Mouse (Mus musculus) midbrain, embryonic 13.5 days (tissue): ENCODE measurements at regions not wholly inside any gene's neighbourhood (a gene's known extent, or its start where the extent isn't known, plus 50 kb on each side); places are given as distances from the start of the nearest gene placed in this dataset.
A peak's percentile ranks its signal among the peaks of the same experiment; 100 is the strongest.

Experiments used
- ATAC-seq: fragments of 200-750 bp; cut with Nextera tagmentation; 2 replicates; pipeline ENCODE4 v1.8.0; 2017; ENCODE audit warnings: mild to moderate bottlenecking, moderate TSS enrichment, moderate library complexity
- H3K27ac ChIP-seq: fragments of 300-500 bp; sonication (generic); 2 replicates; pipeline ENCODE4 v1.5.1; 2015; ENCODE audit warnings: inconsistent platforms, mild to moderate bottlenecking, moderate library complexity
- H3K27me3 ChIP-seq: fragments of 300-500 bp; sonication (generic); 2 replicates; pipeline ENCODE4 v1.6.1; 2015; ENCODE audit warnings: mild to moderate bottlenecking, inconsistent platforms
- H3K36me3 ChIP-seq: fragments of 300-500 bp; sonication (generic); 2 replicates; pipeline ENCODE4 v1.6.1; 2015; ENCODE audit warnings: mild to moderate bottlenecking, inconsistent platforms
- H3K4me1 ChIP-seq: fragments of 300-500 bp; sonication (generic); replicated peaks from 2 replicates; pipeline ENCODE4 v1.6.1; 2015; ENCODE audit warnings: inconsistent platforms
- H3K4me2 ChIP-seq: fragments of 300-500 bp; sonication (generic); replicated peaks from 2 replicates; pipeline ENCODE4 v1.6.1; 2015; ENCODE audit warnings: moderate library complexity, mild to moderate bottlenecking, inconsistent platforms
- H3K4me3 ChIP-seq: fragments of 300-500 bp; sonication (generic); replicated peaks from 2 replicates; pipeline ENCODE4 v1.5.1; 2015; ENCODE audit warnings: mild to moderate bottlenecking, inconsistent platforms
- H3K9ac ChIP-seq: fragments of 300-500 bp; sonication (generic); replicated peaks from 2 replicates; pipeline ENCODE4 v1.6.1; 2015; ENCODE audit warnings: mild to moderate bottlenecking, inconsistent platforms
- H3K9me3 ChIP-seq: fragments of 300-500 bp; sonication (generic); 2 replicates; pipeline ENCODE4 v1.6.1; 2016; ENCODE audit warnings: mild to moderate bottlenecking, inconsistent platforms
- WGBS: fragments of 180-500 bp; shearing (Covaris S2); methylation state at CpG from one replicate; pipeline ENCODE4 v1.1.7; 2015; 5-methylcytosine and 5-hydroxymethylcytosine counted together

DNA sequence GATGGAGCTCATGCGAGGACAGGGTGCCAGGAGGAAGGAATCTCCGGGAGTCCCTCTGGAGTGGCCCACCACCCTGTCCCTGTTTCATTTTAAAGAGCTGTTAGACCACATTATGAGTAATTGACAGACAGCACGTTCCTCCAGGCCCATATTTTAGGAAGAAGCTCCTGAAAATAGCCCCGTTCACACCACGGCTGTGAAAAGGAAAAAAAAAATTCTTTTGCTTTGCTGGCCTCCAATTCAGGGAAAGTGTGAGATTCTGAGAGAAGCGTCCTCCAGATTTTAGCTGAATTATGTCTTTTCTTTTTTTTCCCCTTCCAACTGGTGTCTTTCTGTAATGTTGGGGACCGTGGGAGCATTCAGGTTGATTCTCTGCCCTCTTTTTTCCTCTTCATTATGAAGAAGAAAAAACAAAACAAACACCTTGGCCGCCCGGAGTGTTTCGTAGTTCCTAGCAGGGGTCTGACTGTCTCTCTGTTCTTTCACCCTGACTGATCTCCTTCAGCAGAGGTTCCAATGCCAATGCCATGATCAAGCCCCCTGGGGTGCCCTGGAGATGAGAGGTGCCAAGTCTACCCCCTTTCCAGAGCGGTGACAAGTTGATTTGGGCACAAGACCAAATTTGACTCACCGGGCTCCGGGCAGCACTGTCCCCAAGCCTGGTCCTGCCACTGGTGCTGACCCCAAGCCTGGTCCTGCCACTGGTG lies 277.6 kb upstream of the Sulf2 start:
- ATAC-seq = no peak
- H3K9me3 ChIP-seq = no peaks in the 10 kb centered on the region
- H3K27ac ChIP-seq = peak overlapping the region; percentile 48; the same call in 1 of the 2 replicates
- H3K4me2 ChIP-seq = no peak overlapping the region
- H3K27me3 ChIP-seq = peaks cover 18% of the 10 kb centered on the region
- H3K4me3 ChIP-seq = no peak overlapping the region
- no peak overlapping the region for H3K9ac ChIP-seq
- no peaks in the 10 kb centered on the region for H3K36me3 ChIP-seq
- 72% methylated on average over 13 of the region's 13 CpGs for WGBS
- H3K4me1 ChIP-seq = peaks cover 40% of the 10 kb centered on the region

DNA sequence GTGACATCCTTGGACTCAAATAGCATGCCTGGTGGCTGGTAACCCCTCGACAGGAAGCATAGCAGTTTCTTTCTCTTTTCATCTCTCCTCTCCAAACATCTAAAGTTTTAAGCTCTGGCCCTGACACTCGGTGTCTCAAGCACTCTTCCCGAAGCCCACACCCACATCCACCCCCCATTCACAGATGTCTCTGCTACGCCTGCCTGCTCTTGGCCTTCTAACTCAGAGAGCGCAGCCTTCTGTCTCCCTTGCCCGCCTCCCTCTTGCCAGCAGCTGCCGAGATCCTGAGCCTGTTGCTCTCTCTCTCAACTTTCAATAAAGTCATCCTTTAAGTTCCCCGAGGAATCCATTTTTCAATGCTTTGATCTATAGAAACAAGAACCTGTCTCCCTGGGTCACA lies 277.1 kb upstream of the Sulf2 start:
- no peak overlapping the region for H3K9ac ChIP-seq
- H3K9me3 ChIP-seq = no peaks in the 10 kb centered on the region
- no peak overlapping the region for H3K4me3 ChIP-seq
- 55% methylated on average over 8 of the region's 8 CpGs for WGBS
- H3K36me3 ChIP-seq = no peaks in the 10 kb centered on the region
- no peak overlapping the region for H3K4me2 ChIP-seq
- H3K27ac ChIP-seq = no peak overlapping the region
- ATAC-seq = no peak
- peaks cover 36% of the 10 kb centered on the region for H3K4me1 ChIP-seq
- H3K27me3 ChIP-seq = peaks cover 23% of the 10 kb centered on the region

DNA sequence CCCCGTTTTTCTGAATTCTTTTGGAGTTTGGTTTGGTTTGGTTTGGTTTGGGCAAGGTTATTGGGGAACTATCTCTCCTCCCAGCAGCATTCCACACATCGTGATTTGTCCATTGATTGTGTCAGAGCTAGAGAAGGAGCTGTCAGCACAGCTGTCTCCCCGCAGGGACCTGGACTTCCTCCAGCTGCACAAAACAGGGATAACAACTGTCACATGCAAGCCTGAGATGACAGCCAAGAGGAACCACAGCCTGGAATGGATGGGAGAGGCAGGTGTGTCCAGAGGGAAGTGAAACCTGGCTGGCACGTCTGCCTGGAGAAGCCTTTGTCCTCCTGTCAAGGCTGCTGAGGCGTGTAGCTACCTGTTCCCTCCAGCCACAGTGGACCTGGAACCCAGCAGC lies 274.5 kb upstream of the Sulf2 start:
- Histone ChIP-seq H3K4me3 (no peak overlapping the region), H3K4me1 (peaks cover 51% of the 10 kb centered on the region), H3K27me3 (peaks cover 40% of the 10 kb centered on the region), H3K9me3 (no peaks in the 10 kb centered on the region), H3K4me2 (no peak overlapping the region), H3K27ac (no peak overlapping the region), H3K36me3 (no peaks in the 10 kb centered on the region), H3K9ac (no peak overlapping the region)
- WGBS = 67% methylated on average over 5 of the region's 5 CpGs
- no peak for ATAC-seq

DNA sequence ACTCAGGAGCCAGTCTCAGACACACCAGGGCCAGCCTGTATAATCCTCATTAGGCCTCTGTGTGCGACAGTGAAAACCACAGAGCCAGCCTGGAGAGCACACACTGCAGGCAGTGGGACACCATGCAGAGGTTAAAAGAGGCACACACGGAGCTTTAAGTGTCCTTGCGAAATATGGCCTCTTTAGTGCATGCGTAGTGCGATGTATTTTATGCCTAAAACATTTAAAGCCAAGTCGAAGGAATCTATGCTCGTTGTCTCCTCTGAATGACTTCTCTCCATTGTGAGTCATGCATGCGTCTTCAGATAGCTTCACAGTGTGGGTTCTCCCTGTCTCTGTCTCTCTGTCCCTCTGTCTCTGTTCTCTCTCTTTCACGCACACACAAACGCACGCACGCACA lies 274.0 kb upstream of the Sulf2 start:
- peaks cover 48% of the 10 kb centered on the region for H3K4me1 ChIP-seq
- H3K27me3 ChIP-seq = peaks cover 40% of the 10 kb centered on the region
- no peaks in the 10 kb centered on the region for H3K36me3 ChIP-seq
- no peak overlapping the region for H3K4me3 ChIP-seq
- no peaks in the 10 kb centered on the region for H3K9me3 ChIP-seq
- no peak for ATAC-seq
- H3K4me2 ChIP-seq = no peak overlapping the region
- 88% methylated on average over 12 of the region's 12 CpGs for WGBS
- no peak overlapping the region for H3K27ac ChIP-seq
- no peak overlapping the region for H3K9ac ChIP-seq

DNA sequence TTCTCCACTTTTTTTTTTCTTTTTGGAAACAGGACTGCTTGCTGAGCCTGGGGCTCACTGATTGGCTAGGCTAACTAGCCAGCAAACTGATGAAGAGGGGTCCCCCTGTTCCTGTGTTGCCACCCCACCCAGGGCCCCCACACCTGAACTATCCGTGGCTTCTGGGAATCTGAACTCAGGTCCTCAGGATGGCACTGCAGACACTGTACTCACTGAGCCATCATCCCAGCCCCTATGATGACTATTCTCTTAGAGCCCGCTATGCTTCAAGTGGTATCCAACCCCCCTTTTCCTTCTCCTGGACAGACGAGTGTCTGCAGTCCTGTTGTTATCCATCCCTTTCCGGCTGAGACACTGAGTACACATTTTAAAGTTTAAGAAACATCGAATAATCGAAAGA lies 271.9 kb upstream of the Sulf2 start:
- peaks cover 42% of the 10 kb centered on the region for H3K4me1 ChIP-seq
- H3K4me3 ChIP-seq = no peak overlapping the region
- no peak overlapping the region for H3K4me2 ChIP-seq
- 70% methylated on average over 6 of the region's 6 CpGs for WGBS
- ATAC-seq = no peak
- H3K36me3 ChIP-seq = no peaks in the 10 kb centered on the region
- H3K27me3 ChIP-seq = peaks cover 36% of the 10 kb centered on the region
- H3K9me3 ChIP-seq = no peaks in the 10 kb centered on the region
- no peak overlapping the region for H3K27ac ChIP-seq
- no peak overlapping the region for H3K9ac ChIP-seq

DNA sequence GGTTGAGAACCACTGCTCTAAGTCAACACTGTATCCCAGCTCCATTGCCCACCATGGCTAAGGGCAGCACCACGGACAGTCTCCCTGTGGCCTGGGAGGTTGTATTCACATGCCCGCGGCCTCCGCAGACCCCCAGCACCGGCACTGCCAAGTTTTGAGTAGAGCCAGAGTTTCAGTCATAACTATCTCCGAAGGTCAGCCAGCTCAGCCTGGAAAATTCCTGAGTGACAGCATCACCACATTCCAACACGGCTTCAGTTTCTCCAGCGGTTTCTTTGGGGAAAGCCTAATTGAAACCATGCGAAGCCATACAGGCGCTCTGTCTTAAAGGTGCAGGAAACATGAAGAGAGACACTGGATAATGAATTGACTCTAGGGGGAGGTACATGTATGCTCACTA lies 271.5 kb upstream of the Sulf2 start:
- Histone ChIP-seq H3K9ac (no peak overlapping the region), H3K4me2 (no peak overlapping the region), H3K27ac (no peak overlapping the region), H3K4me3 (no peak overlapping the region), H3K36me3 (no peaks in the 10 kb centered on the region), H3K27me3 (peaks cover 33% of the 10 kb centered on the region), H3K4me1 (peaks cover 44% of the 10 kb centered on the region), H3K9me3 (no peaks in the 10 kb centered on the region)
- no peak for ATAC-seq
- WGBS = 50% methylated on average over 10 of the region's 10 CpGs

DNA sequence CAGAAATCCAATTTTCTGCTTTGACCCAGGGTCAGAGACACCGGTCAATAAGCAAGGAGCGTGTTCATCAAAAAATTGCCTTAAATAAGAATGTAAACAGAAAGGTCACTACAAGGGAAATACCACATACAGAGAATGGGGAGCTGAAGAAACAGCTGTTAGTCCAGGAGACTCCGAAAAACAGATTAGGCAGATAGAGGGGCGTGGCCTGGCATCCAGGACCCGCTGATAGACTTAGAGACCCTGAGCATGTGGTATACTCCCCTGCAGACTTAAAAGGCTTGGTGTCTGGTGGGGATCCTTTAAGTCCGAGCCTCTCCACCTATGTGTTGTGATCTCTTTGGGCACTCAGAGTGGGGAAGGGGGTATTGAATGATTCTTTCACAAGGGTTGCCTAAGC lies 271.0 kb upstream of the Sulf2 start:
- no peak for ATAC-seq
- Histone ChIP-seq H3K4me2 (no peak overlapping the region), H3K9me3 (no peaks in the 10 kb centered on the region), H3K4me1 (peaks cover 44% of the 10 kb centered on the region), H3K27me3 (peaks cover 33% of the 10 kb centered on the region), H3K27ac (no peak overlapping the region), H3K4me3 (no peak overlapping the region), H3K36me3 (no peaks in the 10 kb centered on the region), H3K9ac (no peak overlapping the region)
- WGBS = 34% methylated on average over 6 of the region's 6 CpGs

DNA sequence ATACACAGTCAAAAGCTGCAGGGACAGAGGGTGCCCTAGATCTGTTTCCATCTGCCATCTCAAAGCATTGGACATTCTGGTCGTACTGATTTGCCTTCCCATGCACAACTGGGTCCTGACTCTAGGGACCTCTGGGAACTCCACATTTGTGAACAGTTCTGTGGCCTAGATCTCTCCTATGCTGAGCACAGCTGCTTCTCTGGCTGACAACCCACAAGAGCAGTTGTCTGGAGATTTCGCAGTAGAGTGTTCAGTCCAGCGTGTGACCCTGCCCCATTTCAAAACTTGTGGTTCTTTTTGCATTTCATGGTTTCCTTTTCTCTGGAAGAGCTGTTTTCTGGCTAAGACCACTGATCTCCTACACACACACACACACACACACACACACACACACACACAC lies 269.7 kb upstream of the Sulf2 start:
- Histone ChIP-seq H3K9ac (no peak overlapping the region), H3K4me2 (no peak overlapping the region), H3K4me1 (peaks cover 46% of the 10 kb centered on the region), H3K27me3 (peaks cover 35% of the 10 kb centered on the region), H3K4me3 (no peak overlapping the region), H3K9me3 (no peaks in the 10 kb centered on the region), H3K36me3 (no peaks in the 10 kb centered on the region), H3K27ac (no peak overlapping the region)
- WGBS = 87% methylated on average over 3 of the region's 3 CpGs
- no peak for ATAC-seq

DNA sequence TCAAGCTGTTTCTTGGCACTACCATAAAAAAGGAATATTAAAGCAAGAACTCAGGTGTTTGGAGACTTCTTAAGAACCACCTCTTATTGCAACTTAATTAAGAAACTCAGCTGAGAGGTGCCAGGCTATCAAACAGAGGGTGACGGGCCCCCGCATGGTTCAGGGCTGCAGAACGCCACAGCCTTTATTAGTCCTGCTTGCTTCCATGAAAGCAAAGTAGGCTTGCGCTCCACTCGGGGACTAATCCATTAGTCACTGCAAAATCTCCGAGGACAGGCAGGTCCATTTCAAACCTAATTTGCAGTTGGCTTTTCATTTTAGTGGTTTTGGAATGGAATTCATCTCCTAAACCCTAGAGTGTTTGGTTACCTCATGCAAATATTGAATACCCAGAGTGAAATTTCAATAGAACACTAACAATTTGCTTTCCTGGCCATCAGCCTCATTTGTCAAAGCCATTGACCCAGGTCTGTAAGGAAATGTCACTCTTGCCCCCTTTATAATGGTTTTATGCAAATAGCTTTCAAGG lies 267.7 kb upstream of the Sulf2 start:
- H3K4me2 ChIP-seq = no peak overlapping the region
- no peak overlapping the region for H3K9ac ChIP-seq
- no peaks in the 10 kb centered on the region for H3K9me3 ChIP-seq
- H3K4me3 ChIP-seq = no peak overlapping the region
- WGBS = 7% methylated on average over 6 of the region's 6 CpGs
- peak; percentile 68; the same call in 1 of the 2 replicates for ATAC-seq
- no peaks in the 10 kb centered on the region for H3K36me3 ChIP-seq
- peaks cover 26% of the 10 kb centered on the region for H3K27me3 ChIP-seq
- H3K27ac ChIP-seq = peak overlapping the region; percentile 49
- peaks cover 46% of the 10 kb centered on the region for H3K4me1 ChIP-seq

DNA sequence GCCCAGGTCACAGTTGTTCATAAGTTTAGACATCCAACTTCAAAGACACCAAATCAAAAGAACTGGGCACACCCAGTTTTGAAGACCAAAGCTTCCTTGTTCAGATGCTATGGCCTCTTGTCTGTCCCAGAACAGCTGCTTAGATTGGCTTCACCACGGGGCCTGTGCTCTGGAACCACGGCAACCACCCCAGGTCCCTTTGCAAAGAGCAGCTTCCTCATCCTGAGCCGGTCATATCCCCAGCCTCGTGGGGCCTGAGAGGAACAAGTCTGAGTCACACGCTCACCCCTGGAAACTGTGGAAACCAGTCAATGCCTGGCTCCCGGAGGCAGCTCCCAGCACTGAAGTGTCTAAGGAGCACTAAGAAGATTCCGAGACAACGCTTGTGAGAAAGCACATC lies 264.8 kb upstream of the Sulf2 start:
- Histone ChIP-seq H3K27ac (no peak overlapping the region), H3K4me3 (no peak overlapping the region), H3K4me2 (no peak overlapping the region), H3K27me3 (peaks cover 9% of the 10 kb centered on the region), H3K9me3 (no peaks in the 10 kb centered on the region), H3K9ac (no peak overlapping the region), H3K36me3 (no peaks in the 10 kb centered on the region), H3K4me1 (peaks cover 31% of the 10 kb centered on the region)
- 74% methylated on average over 8 of the region's 8 CpGs for WGBS
- ATAC-seq = no peak

DNA sequence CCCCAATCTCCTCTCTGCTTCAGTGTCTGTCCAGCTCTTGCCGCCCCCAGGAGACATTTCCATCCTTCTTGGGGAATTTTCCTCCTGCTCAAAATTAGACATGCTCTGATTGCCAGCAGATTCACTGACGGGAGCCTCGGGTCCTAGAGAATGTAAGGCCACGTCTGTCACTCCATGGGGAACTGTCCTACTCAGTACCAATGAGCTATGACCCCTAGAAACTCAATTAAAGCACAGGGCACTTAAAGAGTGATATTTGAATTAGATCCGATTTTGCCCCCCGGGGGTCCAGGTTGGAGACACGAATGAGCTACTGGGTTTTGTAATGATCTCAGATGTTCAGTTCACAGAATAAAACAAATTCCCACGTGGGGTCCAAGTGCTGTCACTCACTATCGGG lies 263.8 kb upstream of the Sulf2 start:
- Histone ChIP-seq H3K36me3 (no peaks in the 10 kb centered on the region), H3K4me1 (peaks cover 31% of the 10 kb centered on the region), H3K9ac (no peak overlapping the region), H3K27me3 (peaks cover 9% of the 10 kb centered on the region; the same call in 1 of the 2 replicates), H3K4me2 (no peak overlapping the region), H3K27ac (no peak overlapping the region), H3K9me3 (no peaks in the 10 kb centered on the region), H3K4me3 (no peak overlapping the region)
- 38% methylated on average over 9 of the region's 9 CpGs for WGBS
- ATAC-seq = no peak

DNA sequence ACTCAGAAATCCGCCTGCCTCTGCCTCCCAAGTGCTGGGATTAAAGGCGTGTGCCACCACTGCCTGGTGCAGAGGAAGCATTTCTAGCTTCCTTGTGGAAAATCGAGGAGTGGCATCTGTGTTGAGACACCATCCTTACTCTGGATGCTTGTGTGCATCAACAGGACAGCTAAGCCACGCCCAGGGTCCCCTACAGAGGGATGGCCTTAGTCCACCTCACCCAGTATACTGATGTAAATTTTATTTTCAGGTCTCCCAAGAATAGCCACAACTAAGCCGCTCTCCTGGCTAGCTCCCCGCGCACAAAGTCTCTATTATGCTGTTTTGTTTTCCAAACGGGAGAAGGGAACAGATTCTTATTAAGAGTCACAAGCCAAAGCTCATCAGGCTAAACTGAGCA lies 262.8 kb upstream of the Sulf2 start:
- ATAC-seq = no peak
- H3K4me3 ChIP-seq = no peak overlapping the region
- H3K9ac ChIP-seq = no peak overlapping the region
- H3K4me2 ChIP-seq = no peak overlapping the region
- H3K36me3 ChIP-seq = no peaks in the 10 kb centered on the region
- no peaks in the 10 kb centered on the region for H3K9me3 ChIP-seq
- H3K4me1 ChIP-seq = peaks cover 28% of the 10 kb centered on the region
- no peak overlapping the region for H3K27ac ChIP-seq
- peaks cover 9% of the 10 kb centered on the region; the same call in 1 of the 2 replicates for H3K27me3 ChIP-seq
- WGBS = 70% methylated on average over 8 of the region's 8 CpGs

DNA sequence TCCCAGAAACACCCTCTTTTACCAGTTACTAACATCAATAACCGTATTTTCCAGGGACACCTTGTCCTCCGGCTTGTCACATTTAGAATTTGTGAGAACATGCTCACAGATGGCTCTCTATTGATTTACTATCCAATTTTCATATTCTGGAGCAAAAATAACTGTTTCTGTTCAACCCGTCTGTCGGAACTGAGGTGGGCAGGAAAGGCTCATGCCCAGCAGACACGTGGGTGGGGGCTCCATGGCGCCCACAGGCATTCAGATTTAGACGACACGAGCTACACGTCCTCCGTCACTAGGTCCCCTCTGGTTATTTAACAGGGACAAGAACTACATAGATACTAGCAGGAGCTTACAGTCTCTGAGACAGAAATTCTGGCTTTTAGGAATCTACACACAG lies 262.2 kb upstream of the Sulf2 start:
- WGBS = 84% methylated on average over 10 of the region's 10 CpGs
- H3K27me3 ChIP-seq = peaks cover 9% of the 10 kb centered on the region; the same call in 1 of the 2 replicates
- H3K4me3 ChIP-seq = no peak overlapping the region
- no peak overlapping the region for H3K27ac ChIP-seq
- no peaks in the 10 kb centered on the region for H3K36me3 ChIP-seq
- peaks cover 28% of the 10 kb centered on the region for H3K4me1 ChIP-seq
- ATAC-seq = no peak
- no peaks in the 10 kb centered on the region for H3K9me3 ChIP-seq
- no peak overlapping the region for H3K9ac ChIP-seq
- H3K4me2 ChIP-seq = no peak overlapping the region
